Mouse (Mus musculus) ES-Bruce4 (cell line): ENCODE results near the gene Gpcpd1.

Experiments
- CTCF ChIP-seq: IDR thresholded peaks from one replicate; pipeline ENCODE4 v1.8.1; 2011; ENCODE audit warnings: low read depth, low read length
- EP300 ChIP-seq: IDR thresholded peaks from 2 replicates; pipeline ENCODE4 v1.6.1; 2011; ENCODE audit warnings: low read depth, low read length; ENCODE audit not compliant: insufficient read depth
- POLR2A ChIP-seq: IDR thresholded peaks from one replicate; pipeline ENCODE4 v1.8.1; 2011; ENCODE audit warnings: low read length; ENCODE audit not compliant: insufficient read depth

- TF ChIP-seq CTCF (no peak), EP300 (no peak), POLR2A (no peak)
Observed at GRCm38 (mm10) chr2:132583126-132583525, 4.4 kb downstream of the Gpcpd1 start.
